Mouse (Mus musculus) lung, adult 2 months (tissue): ENCODE measurements at regions not wholly inside any gene's neighbourhood (a gene's known extent, or its start where the extent isn't known, plus 50 kb on each side); places are given as distances from the start of the nearest gene placed in this dataset.

Source experiments
- CTCF ChIP-seq: fragments of 200-500 bp; IDR thresholded peaks from 2 replicates; pipeline ENCODE4 v1.5.1; 2011; ENCODE audit warnings: mild to moderate bottlenecking, low read length, control low read depth; ENCODE audit not compliant: insufficient read depth
- POLR2A ChIP-seq: fragments of 200-500 bp; IDR thresholded peaks from 2 replicates; pipeline ENCODE4 v1.6.1; 2011; ENCODE audit warnings: low read depth, mild to moderate bottlenecking, control low read depth, low read length, borderline replicate concordance; ENCODE audit errors: extremely low read depth

DNA sequence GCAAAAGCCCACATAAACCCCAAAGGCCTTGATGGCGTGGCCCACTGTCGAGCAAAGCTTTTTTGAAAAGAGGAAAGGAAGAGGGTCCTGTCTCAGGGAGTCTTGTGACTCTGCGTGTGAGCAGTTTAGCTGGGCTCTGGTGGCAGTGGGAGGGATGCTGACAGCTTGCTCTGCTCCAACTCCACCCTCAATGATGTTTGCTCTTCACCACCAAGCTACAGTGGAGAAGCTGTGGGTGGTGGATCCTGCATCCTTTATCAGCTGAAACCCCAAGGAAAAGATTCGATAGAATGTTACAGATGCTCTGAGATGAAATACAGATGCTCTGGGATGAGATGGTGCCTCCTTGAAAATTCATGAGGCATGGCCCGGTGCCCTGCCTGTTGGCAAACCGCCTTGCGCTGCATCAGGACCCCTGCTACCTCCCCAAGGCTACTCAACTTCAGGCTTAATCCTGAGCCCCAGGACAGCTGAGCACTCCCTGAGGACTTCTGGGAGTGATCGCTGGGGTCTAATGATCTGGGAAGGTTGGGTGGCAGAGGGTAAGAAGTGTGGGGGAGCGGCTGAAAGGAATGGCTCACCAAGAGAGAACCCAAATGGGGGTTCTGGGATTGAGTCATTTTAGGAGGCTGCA, 120.8 kb upstream of the Kit start:
- TF ChIP-seq POLR2A (no peak), CTCF (no peak)
